Mouse (Mus musculus) left cerebral cortex, adult 8-10 months (tissue): Measurements from ENCODE around the gene Akr1c19. TPM values are rescaled to one million over a fixed set of nuclear protein-coding genes. Genes with fewer than 3 reads are reported as not detected.
"Not testable (repeated sequence)": the region's sequence is repeated elsewhere in the genome, so short reads cannot be mapped to it uniquely, and the experiment has no call there.

Experiments used
- DNase-seq, 2 experiments: peaks; one replicate each; pipeline ENCODE4 v3.0.0; 2022; ENCODE audit warnings: low spot score in 2 of 2
- total RNA-seq, 4 experiments: library from RNA; stranded (reverse); gene quantifications; 2 replicates each; pipeline ENCODE4 v1.2.4; 2022

Akr1c19 gene
- total RNA-seq, 4 experiments from 2014 or later: not detected

- DNase-seq: not testable (repeated sequence)
These were observed 37.0 kb downstream of the Akr1c19 start for GRCm38 (mm10) chr13:4265455-4265854.

- no peak for DNase-seq
These were observed 42.4 kb downstream of the Akr1c19 start for GRCm38 (mm10) chr13:4270860-4271259.

GRCm38 (mm10) chr13:4277526-4277925 lies 49.0 kb downstream of the Akr1c19 start:
- no peak for DNase-seq

- DNase-seq: no peak
These were observed 50.8 kb downstream of the Akr1c19 start, which contains the start of gene Akr1c12 for GRCm38 (mm10) chr13:4279284-4279683. Gene Akr1c12 (minus strand): TSS chr13:4279433.

- no peak for DNase-seq
These were observed 53.2 kb downstream of the Akr1c19 start for GRCm38 (mm10) chr13:4281471-4282412.

GRCm38 (mm10) chr13:4296991-4297390 lies 68.5 kb downstream of the Akr1c19 start:
- no peak for DNase-seq

Other genes with a start within 250 kb of the Akr1c19 start
- gene Akr1c14, start 179.7 kb upstream of the Akr1c19 start, total RNA-seq: 1 to 10 TPM; 1.0 to 3.8 (median 2.2) TPM
- 1 to 10 TPM in 3 of 4 experiments, under 1 TPM in 1; 0.75 to 1.6 (median 1.2) TPM for gene Akr1c18, start 78.0 kb upstream of the Akr1c19 start, total RNA-seq
- 1 to 10 TPM in 2 of 4 experiments, under 1 TPM in 1, not detected in 1; 0.59 to 1.2 (median 1.1) TPM for gene Akr1c13, start 37.5 kb upstream of the Akr1c19 start, total RNA-seq
- gene Akr1c12, start 50.7 kb downstream of the Akr1c19 start, total RNA-seq: not detected
- gene Akr1c6, start 205.6 kb downstream of the Akr1c19 start, total RNA-seq: not detected